Mouse (Mus musculus) heart, postnatal 0 days (tissue): ENCODE data around the gene Bicdl2. TPM values are rescaled to one million over a fixed set of nuclear protein-coding genes. Genes with fewer than 3 reads are reported as not detected.

ENCODE experiments used
- ATAC-seq: fragments of 200-750 bp; cut with Nextera tagmentation; 2 replicates; pipeline ENCODE4 v1.8.0; 2017; ENCODE audit warnings: low read depth, moderate number of reproducible peaks, moderate library complexity; ENCODE audit not compliant: insufficient read depth
- DNase-seq: peaks from one replicate; pipeline ENCODE4 v3.0.0-alpha.2; 2016; ENCODE audit warnings: low spot score
- H3K27ac ChIP-seq: fragments of 300-500 bp; sonication (generic); 2 replicates; pipeline ENCODE4 v1.5.1; 2014; ENCODE audit warnings: low read depth, mild to moderate bottlenecking
- H3K27me3 ChIP-seq: fragments of 300-500 bp; sonication (generic); 2 replicates; pipeline ENCODE4 v1.6.1; 2014; ENCODE audit warnings: low read length, mixed read lengths; ENCODE audit not compliant: control insufficient read depth, insufficient read depth
- H3K36me3 ChIP-seq: fragments of 300-500 bp; sonication (generic); replicated peaks from 2 replicates; pipeline ENCODE4 v1.6.1; 2014; ENCODE audit warnings: low read length, mixed read lengths; ENCODE audit not compliant: control insufficient read depth, insufficient read depth
- H3K4me1 ChIP-seq: fragments of 300-500 bp; sonication (generic); 2 replicates; pipeline ENCODE4 v1.6.1; 2014; ENCODE audit warnings: antibody characterized with exemption; ENCODE audit not compliant: control insufficient read depth, insufficient read depth
- H3K4me2 ChIP-seq: fragments of 300-500 bp; sonication (generic); 2 replicates; pipeline ENCODE4 v1.6.1; 2014; ENCODE audit warnings: low read depth, mild to moderate bottlenecking, low read length, moderate library complexity
- H3K4me3 ChIP-seq: fragments of 300-500 bp; sonication (generic); 2 replicates; pipeline ENCODE4 v1.5.1; 2014; ENCODE audit warnings: low read depth, low read length
- H3K9ac ChIP-seq: fragments of 300-500 bp; sonication (generic); replicated peaks from 2 replicates; pipeline ENCODE4 v1.6.1; 2014; ENCODE audit warnings: low read depth, low read length, mixed read lengths
- H3K9me3 ChIP-seq: fragments of 300-500 bp; sonication (generic); replicated peaks from 2 replicates; pipeline ENCODE4 v1.6.1; 2016; ENCODE audit warnings: low read length; ENCODE audit not compliant: control insufficient read depth
- CTCF ChIP-seq: IDR thresholded peaks from 2 replicates; pipeline ENCODE4 v1.5.1; 2016; ENCODE audit warnings: antibody characterized with exemption, control low read depth, low read depth
- EP300 ChIP-seq: IDR thresholded peaks from 2 replicates; pipeline ENCODE4 v1.6.1; 2016; ENCODE audit warnings: antibody characterized with exemption, low read depth
- WGBS: fragments of 180-500 bp; shearing (Covaris S2); extraction: QIAGEN DNeasy Blood & Tissue Kit; methylation state at CpG from one replicate; pipeline ENCODE4 v1.1.7; 2014; 5-methylcytosine and 5-hydroxymethylcytosine counted together
- polyA plus RNA-seq: library from polyadenylated mRNA; unstranded; fragments of >200 nt; fragmentation: Nextera tagmentation; extraction: Ambion mirVana; gene quantifications from 2 replicates; pipeline ENCODE4 v1.2.1, GENCODE M21; 2015
- total RNA-seq: library from RNA; depleted of rRNA; stranded (reverse); fragments of >200 nt; gene quantifications from 2 replicates; pipeline ENCODE4 v1.2.3, GENCODE M21; 2014; ENCODE audit warnings: low replicate concordance; rRNA removed

Gene Bicdl2
- total and polyA plus RNA-seq, 2 experiments from 2014 or later: 0.10 TPM; not detected in 1

- H3K27ac ChIP-seq: no peak overlapping the region
- H3K27me3 ChIP-seq: peaks cover 29% of the 10 kb centered on the region
- peak; percentile 96 for ATAC-seq
These were observed 39.8 kb downstream of the Bicdl2 start for GRCm38 (mm10) chr17:23700079-23700478.

GRCm38 (mm10) chr17:23703301-23703700 is 43.0 kb downstream of the Bicdl2 start:
- Histone ChIP-seq H3K9me3 (no peaks in the 10 kb centered on the region), H3K4me3 (no peak overlapping the region), H3K9ac (no peak overlapping the region), H3K27ac (no peak overlapping the region), H3K36me3 (no peaks in the 10 kb centered on the region), H3K4me2 (no peak overlapping the region), H3K27me3 (peaks cover 32% of the 10 kb centered on the region), H3K4me1 (no peaks in the 10 kb centered on the region)
- no peak for ATAC-seq
- no peak for DNase-seq
- 75% methylated on average over 9 of the region's 9 CpGs for WGBS
- TF ChIP-seq CTCF (no peak), EP300 (no peak)

More at GRCm38 (mm10) chr17:23700079-23700478, 39.8 kb downstream of the Bicdl2 start:
- Histone ChIP-seq H3K36me3 (no peaks in the 10 kb centered on the region), H3K4me2 (peak overlapping the region; percentile 96), H3K9ac (peak overlapping the region; percentile 49; the same call in 1 of the 2 replicates), H3K4me3 (peak overlapping the region; percentile 60), H3K9me3 (no peaks in the 10 kb centered on the region), H3K4me1 (no peaks in the 10 kb centered on the region)
- WGBS: under 1% methylated on average over 24 of the region's 28 CpGs
- DNase-seq: peak; percentile 84
- TF ChIP-seq CTCF: peak; percentile 84
- no peak for TF ChIP-seq EP300

- 56% methylated on average over 7 of the region's 7 CpGs for WGBS
- no peaks in the 10 kb centered on the region for H3K36me3 ChIP-seq
- H3K4me3 ChIP-seq: no peak overlapping the region
- no peak overlapping the region for H3K4me2 ChIP-seq
- H3K9me3 ChIP-seq: no peaks in the 10 kb centered on the region
- no peak overlapping the region for H3K27ac ChIP-seq
- H3K4me1 ChIP-seq: no peaks in the 10 kb centered on the region
- peaks cover 28% of the 10 kb centered on the region for H3K27me3 ChIP-seq
- ATAC-seq (no peak), DNase-seq (no peak)
- H3K9ac ChIP-seq: no peak overlapping the region
- TF ChIP-seq EP300 (no peak), CTCF (no peak)
These were observed 44.4 kb downstream of the Bicdl2 start for GRCm38 (mm10) chr17:23704741-23705140.

GRCm38 (mm10) chr17:23705525-23706104 is 45.3 kb downstream of the Bicdl2 start:
- Histone ChIP-seq H3K4me2 (no peak overlapping the region), H3K9me3 (no peaks in the 10 kb centered on the region), H3K4me1 (no peaks in the 10 kb centered on the region), H3K27me3 (peaks cover 29% of the 10 kb centered on the region), H3K36me3 (no peaks in the 10 kb centered on the region), H3K4me3 (no peak overlapping the region), H3K27ac (no peak overlapping the region), H3K9ac (no peak overlapping the region)
- DNase-seq (no peak), ATAC-seq (no peak)
- TF ChIP-seq CTCF: no peak
- TF ChIP-seq EP300: no peak
- WGBS: 78% methylated on average over 7 of the region's 7 CpGs

- TF ChIP-seq EP300 (no peak), CTCF (peak; percentile 88)
- DNase-seq (peak; percentile 66), ATAC-seq (0 out of 2 replicates have a peak, but pooled peaks have one; percentile 69)
- H3K4me3 ChIP-seq: no peak overlapping the region
- peaks cover 23% of the 10 kb centered on the region for H3K27me3 ChIP-seq
- 2% methylated on average over 3 of the region's 3 CpGs for WGBS
- no peaks in the 10 kb centered on the region for H3K9me3 ChIP-seq
- H3K36me3 ChIP-seq: no peaks in the 10 kb centered on the region
- no peak overlapping the region for H3K4me2 ChIP-seq
- H3K4me1 ChIP-seq: no peaks in the 10 kb centered on the region
- no peak overlapping the region for H3K9ac ChIP-seq
- no peak overlapping the region for H3K27ac ChIP-seq
These were observed 45.9 kb downstream of the Bicdl2 start for GRCm38 (mm10) chr17:23706212-23706611.

- Histone ChIP-seq H3K36me3 (no peaks in the 10 kb centered on the region), H3K4me2 (no peak overlapping the region), H3K27ac (no peak overlapping the region), H3K4me3 (no peak overlapping the region), H3K9ac (no peak overlapping the region), H3K4me1 (no peaks in the 10 kb centered on the region), H3K9me3 (no peaks in the 10 kb centered on the region), H3K27me3 (no peaks in the 10 kb centered on the region)
- DNase-seq (no peak), ATAC-seq (no peak)
- WGBS: 64% methylated on average over 2 of the region's 2 CpGs
- no peak for TF ChIP-seq EP300
- TF ChIP-seq CTCF: no peak
These were observed 56.7 kb downstream of the Bicdl2 start for GRCm38 (mm10) chr17:23717003-23717402.

Other genes starting within 250 kb of the Bicdl2 start
- gene Vmn2r117, start 180.8 kb upstream of the Bicdl2 start, total RNA-seq: not detected in 2 replicates
- gene Vmn2r117, start 180.8 kb upstream of the Bicdl2 start, polyA plus RNA-seq: not detected in 2 replicates
- gene Zfp213, start 96.3 kb upstream of the Bicdl2 start, total RNA-seq: 12.6 and 21.4 TPM in 2 replicates
- gene Zfp213, start 96.3 kb upstream of the Bicdl2 start, polyA plus RNA-seq: 9.6 and 9.8 TPM in 2 replicates
- gene Zfp13, start 61.0 kb upstream of the Bicdl2 start, total RNA-seq: 17.9 and 18.5 TPM in 2 replicates
- gene Zfp13, start 61.0 kb upstream of the Bicdl2 start, polyA plus RNA-seq: 5.3 and 6.4 TPM in 2 replicates
- not detected in 2 replicates for gene Zscan10, start 59.6 kb upstream of the Bicdl2 start, total RNA-seq
- gene Zscan10, start 59.6 kb upstream of the Bicdl2 start, polyA plus RNA-seq: not detected in 2 replicates
- gene Mmp25, start 15.2 kb upstream of the Bicdl2 start, total RNA-seq: 0.19 and 0.88 TPM in 2 replicates
- gene Mmp25, start 15.2 kb upstream of the Bicdl2 start, polyA plus RNA-seq: 0.15 and 0.25 TPM in 2 replicates
- gene Hcfc1r1, start 13.1 kb downstream of the Bicdl2 start, total RNA-seq: 214 and 322 TPM in 2 replicates
- 328 and 348 TPM in 2 replicates for gene Hcfc1r1, start 13.1 kb downstream of the Bicdl2 start, polyA plus RNA-seq
- 22.4 and 35.2 TPM in 2 replicates for gene Thoc6, start 13.4 kb downstream of the Bicdl2 start, total RNA-seq
- gene Thoc6, start 13.4 kb downstream of the Bicdl2 start, polyA plus RNA-seq: 22.1 and 23.2 TPM in 2 replicates
- 275 and 286 TPM in 2 replicates for gene Tnfrsf12a, start 17.0 kb downstream of the Bicdl2 start, total RNA-seq
- 121 and 160 TPM in 2 replicates for gene Tnfrsf12a, start 17.0 kb downstream of the Bicdl2 start, polyA plus RNA-seq
- not detected in 2 replicates for gene Cldn6, start 18.7 kb downstream of the Bicdl2 start, total RNA-seq
- gene Cldn6, start 18.7 kb downstream of the Bicdl2 start, polyA plus RNA-seq: not detected in 2 replicates
- not detected in 2 replicates for gene Cldn9, start 23.5 kb downstream of the Bicdl2 start, total RNA-seq
- not detected in 2 replicates for gene Cldn9, start 23.5 kb downstream of the Bicdl2 start, polyA plus RNA-seq
- not detected in 2 replicates for gene 1520401A03Rik, start 62.3 kb downstream of the Bicdl2 start, total RNA-seq
- not detected in 2 replicates for gene 1520401A03Rik, start 62.3 kb downstream of the Bicdl2 start, polyA plus RNA-seq
- 18.2 and 21.7 TPM in 2 replicates for gene Pkmyt1, start 65.8 kb downstream of the Bicdl2 start, total RNA-seq
- gene Pkmyt1, start 65.8 kb downstream of the Bicdl2 start, polyA plus RNA-seq: 8.6 and 9.0 TPM in 2 replicates
- gene Paqr4, start 80.4 kb downstream of the Bicdl2 start, total RNA-seq: 21.7 and 28.7 TPM in 2 replicates
- gene Paqr4, start 80.4 kb downstream of the Bicdl2 start, polyA plus RNA-seq: 13.6 and 15.8 TPM in 2 replicates
- gene Kremen2, start 85.3 kb downstream of the Bicdl2 start, total RNA-seq: 0.97 TPM in 1 of 2 replicates, not detected in the other
- not detected in 2 replicates for gene Kremen2, start 85.3 kb downstream of the Bicdl2 start, polyA plus RNA-seq
- 54.5 and 72.2 TPM in 2 replicates for gene Flywch1, start 111.1 kb downstream of the Bicdl2 start, total RNA-seq
- gene Flywch1, start 111.1 kb downstream of the Bicdl2 start, polyA plus RNA-seq: 32.4 and 34.8 TPM in 2 replicates
- 3.8 TPM in 1 of 2 replicates, not detected in the other for gene Flywch2, start 125.6 kb downstream of the Bicdl2 start, total RNA-seq
- gene Flywch2, start 125.6 kb downstream of the Bicdl2 start, polyA plus RNA-seq: 4.5 and 4.9 TPM in 2 replicates
- 72.8 and 85.9 TPM in 2 replicates for gene Srrm2, start 130.0 kb downstream of the Bicdl2 start, total RNA-seq
- 184 and 196 TPM in 2 replicates for gene Srrm2, start 130.0 kb downstream of the Bicdl2 start, polyA plus RNA-seq
- gene Elob, start 168.6 kb downstream of the Bicdl2 start, total RNA-seq: 767 and 972 TPM in 2 replicates
- 1,036 and 1,119 TPM in 2 replicates for gene Elob, start 168.6 kb downstream of the Bicdl2 start, polyA plus RNA-seq
- gene Prss33, start 175.6 kb downstream of the Bicdl2 start, total RNA-seq: not detected in 2 replicates
- not detected in 2 replicates for gene Prss33, start 175.6 kb downstream of the Bicdl2 start, polyA plus RNA-seq
- not detected in 2 replicates for gene Prss32, start 183.3 kb downstream of the Bicdl2 start, total RNA-seq
- not detected in 2 replicates for gene Prss32, start 183.3 kb downstream of the Bicdl2 start, polyA plus RNA-seq
- not detected in 2 replicates for gene Prss41, start 183.7 kb downstream of the Bicdl2 start, total RNA-seq
- gene Prss41, start 183.7 kb downstream of the Bicdl2 start, polyA plus RNA-seq: not detected in 2 replicates
- not detected in 2 replicates for gene Prss21, start 207.6 kb downstream of the Bicdl2 start, total RNA-seq
- not detected in 2 replicates for gene Prss21, start 207.6 kb downstream of the Bicdl2 start, polyA plus RNA-seq
- gene Dcpp1, start 220.4 kb downstream of the Bicdl2 start, total RNA-seq: not detected in 2 replicates
- gene Dcpp1, start 220.4 kb downstream of the Bicdl2 start, polyA plus RNA-seq: not detected in 2 replicates
- not detected in 2 replicates for gene Dcpp2, start 220.4 kb downstream of the Bicdl2 start, total RNA-seq
- gene Dcpp2, start 220.4 kb downstream of the Bicdl2 start, polyA plus RNA-seq: not detected in 2 replicates